Mouse (Mus musculus) T-helper 1 cell (primary cell): ENCODE results near the gene Tekt3.

Source experiments
- in situ Hi-C: fragments of 300-600 bp; cut with MboI, MseI; formaldehyde crosslinking; loops from one replicate; pipeline ENCODE4 v1.15.1; 2025; ENCODE audit warnings: high pct_unique_total_duplicates

The Tekt3 gene

DNA sequence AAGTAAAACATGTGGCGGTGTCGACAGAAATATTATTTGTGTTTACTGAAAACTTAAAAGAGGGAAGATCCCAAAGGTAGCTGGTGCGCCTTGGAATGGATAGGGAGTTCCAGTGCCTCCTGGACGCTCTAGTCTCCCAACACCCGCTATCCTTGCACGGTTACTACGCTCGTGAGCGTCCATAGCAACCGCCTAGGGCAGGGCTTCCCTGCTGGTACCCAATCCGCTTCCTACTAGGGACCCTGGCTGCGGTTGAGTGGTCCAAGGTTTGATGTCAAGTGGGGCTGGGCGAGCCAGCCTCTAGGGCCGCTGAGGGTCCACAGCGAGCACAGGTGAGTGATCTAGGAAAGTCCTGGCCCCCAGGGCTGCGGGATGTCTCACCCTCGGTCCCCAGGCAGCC, at the start of gene Tekt3:
Tekt3 (plus strand) TSS at position 209 of the 400 bp plus-strand sequence.
- in situ Hi-C loops = no loop called here

DNA sequence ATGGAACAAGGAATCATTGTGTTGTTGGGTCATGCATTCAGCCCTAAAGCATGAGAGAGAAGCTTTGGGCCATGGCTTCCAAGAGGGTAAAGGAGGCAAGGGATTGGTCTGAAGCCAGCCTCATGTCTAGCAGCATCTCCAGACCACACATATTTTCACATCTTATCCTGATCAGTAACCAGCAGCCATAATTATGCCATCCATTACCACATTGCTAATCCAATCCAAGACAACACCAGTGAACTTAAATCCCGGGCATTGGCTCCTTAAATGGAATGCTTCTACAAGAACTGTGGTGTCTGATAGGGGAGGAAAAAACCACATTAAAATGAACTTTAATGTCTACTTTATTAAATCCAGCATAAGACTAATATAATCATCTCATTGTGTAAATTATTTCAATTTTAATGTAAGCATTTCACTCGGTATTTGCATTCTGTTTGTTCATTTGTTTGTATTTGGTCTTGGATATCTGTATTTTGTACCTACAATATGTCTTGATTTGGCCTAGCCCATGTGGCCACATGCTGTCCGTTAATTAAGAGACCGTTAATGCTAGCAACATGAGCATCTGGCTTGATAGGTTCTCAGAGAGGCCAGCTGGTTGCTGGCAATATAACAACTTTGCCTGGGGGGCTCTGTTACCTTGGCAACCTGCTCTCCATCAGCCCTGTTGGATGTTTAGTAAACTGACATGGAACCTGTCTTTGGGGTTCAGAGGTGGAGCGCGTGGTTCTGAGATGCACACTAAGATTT, 43.9 kb upstream of the Tekt3 start:
- in situ Hi-C loops = no loop called here

- in situ Hi-C loops = no loop called here
Measured at GRCm38 (mm10) chr11:63018083-63018622, 43.3 kb upstream of the Tekt3 start.

- in situ Hi-C loops = no loop called here
Measured at GRCm38 (mm10) chr11:63020633-63021032, 40.8 kb upstream of the Tekt3 start.

DNA sequence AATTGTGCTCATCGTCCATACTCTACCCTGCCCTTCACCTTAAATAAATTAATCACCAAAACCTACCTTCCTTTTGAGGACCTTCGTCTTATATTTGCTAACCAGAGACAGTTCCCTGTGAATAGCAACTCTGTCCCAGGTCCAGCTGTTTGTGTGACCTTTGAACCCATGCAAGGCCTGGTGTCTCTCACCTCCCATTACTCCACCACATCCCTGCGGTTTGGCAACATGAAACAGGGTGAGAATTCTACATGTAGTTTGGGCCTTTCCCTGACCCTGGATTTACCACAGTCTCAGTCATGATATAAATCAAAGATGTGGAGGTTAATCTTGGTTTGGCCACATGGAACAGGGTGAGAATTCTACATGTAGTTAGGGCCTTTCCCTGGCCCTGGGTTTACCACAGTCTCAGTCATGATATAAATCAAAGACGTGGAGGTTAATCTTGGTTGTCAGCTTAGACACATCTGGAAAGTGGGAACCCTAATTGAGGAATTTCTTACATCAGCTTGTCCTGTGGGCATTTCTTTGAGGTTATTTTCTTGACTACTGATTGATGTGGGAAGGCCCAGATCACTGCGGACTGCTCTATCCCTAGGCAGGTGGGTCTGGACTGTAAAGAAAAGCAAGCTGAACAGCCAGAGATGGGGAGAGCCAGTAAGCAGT, 40.2 kb upstream of the Tekt3 start:
- in situ Hi-C loops = no loop called here

DNA sequence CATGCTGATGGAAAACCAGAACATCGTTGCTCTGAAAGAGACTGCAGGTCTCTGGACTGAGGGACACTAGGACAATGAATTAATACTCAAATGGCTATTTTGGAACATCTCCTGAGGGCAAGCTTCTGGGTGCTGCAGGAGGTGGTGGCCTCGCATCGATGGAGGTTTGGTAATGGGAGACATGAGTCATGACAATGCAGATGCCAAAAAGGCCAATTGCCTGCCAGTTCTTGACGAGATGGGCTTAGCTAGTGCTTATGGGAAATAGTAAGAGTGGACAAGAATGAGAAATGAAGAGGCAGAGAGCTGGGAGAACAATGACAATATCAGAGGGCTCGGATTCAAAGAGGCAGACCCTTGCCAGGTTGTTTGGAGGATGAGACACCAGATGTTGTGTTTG, 38.0 kb upstream of the Tekt3 start:
- in situ Hi-C loops = no loop called here

DNA sequence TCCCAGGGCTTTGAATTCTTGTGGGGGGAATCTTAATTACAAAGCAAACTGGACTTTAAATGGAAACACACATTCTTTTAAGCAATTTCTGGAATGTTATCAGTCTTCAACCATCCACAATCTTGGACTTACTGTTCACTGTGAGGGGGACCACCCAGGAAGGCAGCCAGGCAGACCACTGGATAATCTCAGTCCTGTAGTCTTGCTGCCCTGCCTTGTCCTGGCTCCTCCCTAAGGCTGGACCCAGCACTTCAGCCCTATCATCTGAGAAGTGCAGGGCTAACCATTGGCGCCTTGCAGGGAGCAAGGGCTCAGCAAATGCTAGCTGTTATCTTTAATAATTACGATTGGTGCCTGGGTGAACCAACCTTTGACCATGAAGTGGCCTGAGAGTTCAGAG, 37.3 kb upstream of the Tekt3 start:
- in situ Hi-C loops = no loop called here

DNA sequence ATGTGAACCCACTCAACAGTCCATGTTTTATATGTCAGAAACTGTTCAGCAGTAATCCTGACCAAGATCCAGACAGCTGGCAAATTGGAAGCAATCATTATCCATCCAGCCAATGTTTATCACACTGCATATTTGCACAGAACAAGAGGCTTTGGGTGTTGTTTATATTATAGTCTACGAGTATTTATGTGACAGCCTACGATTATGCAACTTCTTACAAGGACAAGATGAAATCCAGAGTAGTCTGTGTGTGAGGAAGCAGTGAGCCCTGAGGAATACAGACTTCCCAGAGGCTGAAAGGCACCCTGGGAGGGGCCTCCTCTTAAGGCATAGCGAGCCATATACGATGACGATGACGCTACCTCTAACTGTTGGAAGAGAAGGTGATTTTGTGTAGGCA, 36.0 kb upstream of the Tekt3 start:
- in situ Hi-C loops = no loop called here

DNA sequence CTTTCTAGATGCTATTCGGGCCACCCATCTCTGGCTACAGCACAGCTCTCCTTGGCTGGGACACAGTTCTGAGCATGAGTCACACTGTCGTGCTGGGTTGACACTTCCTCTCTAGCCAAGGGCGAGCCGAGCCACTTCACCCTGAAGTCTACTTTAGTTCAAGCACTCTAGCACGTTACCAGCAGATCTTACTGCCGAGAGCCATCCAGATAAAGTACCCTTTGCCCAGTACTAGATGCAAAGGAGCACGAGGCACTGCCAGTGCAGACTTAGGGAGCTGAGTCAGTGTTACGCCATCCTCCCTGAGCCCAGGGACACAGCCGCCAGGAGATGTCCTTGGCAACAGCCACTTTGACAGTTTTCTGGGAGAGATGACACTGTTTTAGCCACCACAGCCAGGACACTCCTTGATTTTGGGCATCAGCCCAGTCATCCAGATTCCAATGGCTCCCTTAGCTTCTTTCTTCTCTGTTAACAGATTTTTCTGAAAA, 34.8 kb upstream of the Tekt3 start:
- in situ Hi-C loops = no loop called here

- in situ Hi-C loops = no loop called here
Measured at GRCm38 (mm10) chr11:63028131-63028530, 33.3 kb upstream of the Tekt3 start.

GRCm38 (mm10) chr11:63029148-63029714, 32.2 kb upstream of the Tekt3 start:
- in situ Hi-C loops = no loop called here

GRCm38 (mm10) chr11:63029721-63030120, 31.7 kb upstream of the Tekt3 start:
- in situ Hi-C loops = no loop called here

GRCm38 (mm10) chr11:63035420-63036211, 25.8 kb upstream of the Tekt3 start:
- in situ Hi-C loops = no loop called here

DNA sequence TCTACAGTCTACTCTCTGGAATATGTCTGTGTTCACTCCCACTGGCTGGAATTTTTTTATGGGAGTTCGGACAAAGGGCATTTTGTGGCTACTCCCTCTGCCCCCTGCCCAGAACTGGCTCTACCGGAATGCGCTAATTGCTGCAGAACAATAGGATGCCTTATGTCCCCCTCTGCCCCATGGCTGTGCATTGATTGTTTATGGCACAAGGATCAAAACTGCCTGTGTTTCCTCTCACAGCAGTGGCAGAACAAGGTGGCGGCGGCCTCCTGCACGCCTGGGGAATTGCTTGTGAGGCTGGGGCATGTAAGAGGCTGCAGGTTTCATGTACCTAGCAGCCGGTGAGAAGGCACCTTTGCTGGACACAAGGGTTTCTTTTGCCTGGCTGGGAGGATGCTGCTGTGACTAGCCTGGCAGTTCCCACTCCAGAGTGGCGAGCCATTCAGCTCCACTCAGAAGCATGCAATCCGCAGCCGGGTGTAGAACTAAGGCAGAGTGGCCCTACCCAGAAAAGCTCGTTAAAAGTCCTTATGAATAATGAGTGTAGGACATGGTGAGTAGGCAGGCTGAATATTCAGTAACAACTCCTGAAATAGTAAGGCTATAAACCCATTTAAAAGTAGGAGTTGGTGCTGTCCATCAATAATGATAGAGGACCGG, 21.3 kb upstream of the Tekt3 start:
- in situ Hi-C loops = no loop called here

DNA sequence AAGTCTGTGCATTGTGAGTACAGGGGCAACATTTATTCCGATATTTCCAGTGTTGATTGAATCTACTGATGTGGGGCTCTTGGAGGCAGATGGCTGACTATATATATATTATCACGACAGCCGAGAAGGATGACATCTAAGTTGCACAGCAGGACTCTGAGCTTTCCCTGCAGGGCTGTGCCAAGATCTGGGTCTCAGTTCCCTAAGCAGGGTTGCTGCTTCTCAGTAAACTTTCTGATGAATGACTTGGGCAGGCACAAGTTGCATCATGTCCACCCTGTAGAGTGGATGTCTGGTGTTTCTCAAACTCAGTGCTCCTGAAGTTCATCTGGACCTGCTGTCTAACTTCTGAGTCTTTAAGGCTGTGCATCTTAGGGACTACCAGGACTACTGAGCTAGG, 15.7 kb upstream of the Tekt3 start:
- in situ Hi-C loops = no loop called here

DNA sequence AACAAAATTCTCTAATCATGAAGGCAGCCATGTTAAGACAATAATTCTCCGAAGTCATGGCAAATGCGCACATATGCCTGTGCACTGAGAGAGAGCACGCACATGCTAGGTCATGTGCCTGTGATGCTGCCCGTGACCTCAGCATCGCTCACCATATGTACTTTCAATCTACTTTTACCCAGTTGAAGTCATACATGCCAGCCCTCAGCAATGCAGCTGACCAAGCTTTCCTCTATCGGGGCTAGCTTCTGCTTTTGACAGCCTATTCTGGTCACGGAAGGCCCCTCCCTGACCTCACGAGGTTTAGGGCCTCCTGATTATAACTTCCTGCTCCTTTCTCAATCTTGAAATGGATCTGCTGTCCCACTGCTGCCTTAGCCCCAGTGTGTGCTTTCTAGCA, 15.1 kb upstream of the Tekt3 start:
- in situ Hi-C loops = no loop called here

DNA sequence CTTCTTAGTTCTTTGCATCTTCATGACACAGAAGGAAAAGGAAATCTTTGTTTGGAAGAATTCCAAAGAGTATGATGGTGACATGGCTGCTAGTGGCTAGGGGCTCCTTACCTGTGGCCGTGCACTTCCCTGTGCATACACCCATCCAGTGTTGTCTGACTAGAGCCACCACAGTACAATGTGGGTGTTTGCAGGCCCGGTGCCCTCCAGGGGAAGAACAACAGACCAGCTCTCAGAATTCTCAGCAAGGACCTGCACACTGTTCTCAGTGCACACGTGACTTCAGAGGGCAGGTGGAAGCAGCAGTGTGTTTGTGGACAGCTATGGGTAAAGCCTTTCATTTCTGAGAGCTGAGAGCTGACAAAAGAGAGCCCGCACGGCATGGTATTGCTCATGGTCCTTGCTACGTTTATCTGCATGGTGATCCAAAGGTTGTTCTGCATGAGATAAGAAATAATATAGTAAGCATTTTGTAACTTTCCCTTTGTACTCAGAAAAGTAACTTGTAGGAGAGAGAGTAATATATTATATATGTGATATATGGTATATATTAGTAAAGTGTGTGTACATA, 11.0 kb upstream of the Tekt3 start:
- in situ Hi-C loops = no loop called here

- in situ Hi-C loops = no loop called here
Measured at GRCm38 (mm10) chr11:63051041-63051440, 10.4 kb upstream of the Tekt3 start.

DNA sequence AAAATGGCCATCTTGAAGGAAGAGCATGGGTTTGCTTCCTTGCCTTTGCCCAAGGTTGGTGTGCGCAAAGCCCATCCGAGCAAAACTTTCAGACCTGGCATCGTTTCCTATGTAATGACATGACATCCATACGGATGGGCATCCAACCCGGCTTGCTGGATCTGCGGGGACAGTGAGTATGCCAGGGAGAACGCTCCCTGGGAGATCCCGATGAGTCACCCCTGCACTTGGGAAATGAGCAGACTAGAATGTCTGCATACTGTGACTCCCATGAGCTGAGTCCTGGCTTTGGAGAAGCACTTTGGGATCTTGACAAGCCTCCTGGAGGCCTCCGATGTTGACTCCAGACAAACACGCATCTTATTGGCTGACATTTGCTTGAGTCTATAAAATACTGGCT, 9.5 kb upstream of the Tekt3 start:
- in situ Hi-C loops = no loop called here

GRCm38 (mm10) chr11:63055596-63055995, 5.9 kb upstream of the Tekt3 start:
- in situ Hi-C loops = no loop called here

- in situ Hi-C loops = no loop called here
Measured at GRCm38 (mm10) chr11:63058375-63058952, 3.0 kb upstream of the Tekt3 start.
